ENCODE assay signal across 8 mouse cellular contexts in the genomic region with DNA sequence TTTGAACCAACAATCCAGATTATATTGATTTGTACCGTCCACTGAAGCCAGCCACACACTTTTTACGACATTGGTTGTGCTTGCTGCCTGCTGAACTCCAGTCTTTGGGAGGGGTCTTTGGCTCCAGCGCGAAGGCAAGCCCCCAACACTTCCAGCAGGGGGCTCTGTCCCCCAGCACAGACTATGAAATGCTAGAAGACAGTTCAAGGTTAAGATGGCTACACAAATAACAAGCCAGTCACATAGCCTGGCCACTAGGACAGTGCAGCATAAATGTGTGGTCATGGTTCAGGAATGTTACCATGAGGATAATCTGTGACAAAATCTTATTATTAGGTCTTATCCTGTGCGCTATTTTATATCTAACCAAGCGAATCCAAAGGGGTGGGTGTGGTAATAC.
DNase-seq lines count a peak whose midpoint lies in the region.

No protein-coding gene starts in this region.

- DNase-seq in lung, adult 18-20 months = peak; percentile 24 to 32
- DNase-seq in lung, postnatal 14 days = no peak
- peak; percentile 69 for DNase-seq in embryo, embryonic 10 days (ENCODE audit: low spot score)
- peak; percentile 28 for DNase-seq in kidney, adult 11 months
- DNase-seq in naive thymus-derived CD4-positive, alpha-beta T cell, adult 2 months (ENCODE audit: low read depth) = peak; percentile 4
- no peak for DNase-seq in spleen, postnatal 4 days (ENCODE audit: low spot score in 2 of 2)
- DNase-seq in left cerebral cortex, adult 8-10 months (ENCODE audit: low spot score in 2 of 2) = no peak
- no peak for DNase-seq in layer of hippocampus, adult 11-12 months (ENCODE audit: low spot score)

Comparison
In these comparisons a context has a peak if more than half of its experiments do, and no peak if none do; other contexts are left out.
1. DNase-seq: peak in lung, adult 18-20 months (2 of 2), embryo, embryonic 10 days (single experiment), kidney, adult 11 months (single experiment) and naive thymus-derived CD4-positive, alpha-beta T cell, adult 2 months (single experiment); none in lung, postnatal 14 days (single experiment), spleen, postnatal 4 days (0 of 2), left cerebral cortex, adult 8-10 months (0 of 2) and layer of hippocampus, adult 11-12 months (single experiment).